Mouse (Mus musculus): ENCODE measurements around the gene Krt17. TPM values are rescaled to one million over a fixed set of nuclear protein-coding genes. Genes with fewer than 3 reads are reported as not detected.

Krt17 gene
- polyA plus RNA-seq, 1 experiment: not detected

- TF ChIP-seq USF1 (IDR thresholded peaks at IDR 0.05; ENCODE audit: low read depth): no peak
- TF ChIP-seq POLR2A (IDR thresholded peaks at IDR 0.05; ENCODE audit: insufficient read length, low read depth): no peak
- no peak for TF ChIP-seq CEBPB (IDR thresholded peaks at IDR 0.05; ENCODE audit: insufficient read depth, poor library complexity, severe bottlenecking)
- TF ChIP-seq REST (IDR thresholded peaks at IDR 0.05; ENCODE audit: insufficient read depth, insufficient read length): no peak
- no peak for TF ChIP-seq E2F4 (IDR thresholded peaks at IDR 0.05; ENCODE audit: insufficient read depth)
- no peak for TF ChIP-seq MAX (IDR thresholded peaks at IDR 0.05; ENCODE audit: low read depth)
- TF ChIP-seq TCF3 (IDR thresholded peaks at IDR 0.05; ENCODE audit: insufficient read length, low read depth): no peak
- no peak for TF ChIP-seq POLR2AphosphoS2 (IDR thresholded peaks at IDR 0.05; ENCODE audit: insufficient read length, low read depth)
- no peak for TF ChIP-seq TCF12 (IDR thresholded peaks at IDR 0.05; ENCODE audit: insufficient read depth, poor library complexity, severe bottlenecking)
- no peak for TF ChIP-seq MYOG (IDR thresholded peaks at IDR 0.05; ENCODE audit: control insufficient read depth in 1 of 3, insufficient read depth in 1 of 3, insufficient read length in 2 of 3, low read depth in 2 of 3)
- no peak for TF ChIP-seq MYOD1 (IDR thresholded peaks at IDR 0.05; ENCODE audit: control insufficient read depth in 1 of 3, insufficient read length in 2 of 3, low read depth in 2 of 3)
- no peak for TF ChIP-seq SRF (IDR thresholded peaks at IDR 0.05; ENCODE audit: control insufficient read depth, insufficient read length, low read depth)
- Histone ChIP-seq H3K4me2 (ENCODE audit: low read depth) (no peak within 1 kb of the TSS), H3K36me3 (ENCODE audit: control insufficient read depth, insufficient read depth) (no peaks in the 10 kb centered on the region), H3K27me3 (ENCODE audit: control insufficient read depth, insufficient read depth, insufficient read length) (no peaks in the 10 kb centered on the region), H3K4me3 (no peak within 1 kb of the TSS), H3K79me2 (ENCODE audit: control insufficient read depth, insufficient read depth) (no peaks in the 10 kb centered on the region), H3ac (ENCODE audit: control insufficient read depth, insufficient read length) (no peak within 1 kb of the TSS)
Measured at GRCm38 (mm10) chr11:100269821-100270332, 9.0 kb upstream of the Krt17 start, which contains the start of gene Krt42. TSS of gene Krt42 (minus strand) at chr11:100269871.

GRCm38 (mm10) chr11:100262058-100262980 lies 1.5 kb upstream of the Krt17 start:
- Histone ChIP-seq H3K4me3 (no peak overlapping the region), H3K27me3 (ENCODE audit: control insufficient read depth, insufficient read depth, insufficient read length) (peaks cover 6% of the 10 kb centered on the region), H3K36me3 (ENCODE audit: control insufficient read depth, insufficient read depth) (no peaks in the 10 kb centered on the region), H3K79me2 (ENCODE audit: control insufficient read depth, insufficient read depth) (no peaks in the 10 kb centered on the region), H3K4me2 (ENCODE audit: low read depth) (no peak overlapping the region), H3ac (ENCODE audit: control insufficient read depth, insufficient read length) (no peak overlapping the region)
- TF ChIP-seq CEBPB (IDR thresholded peaks at IDR 0.05; ENCODE audit: insufficient read depth, poor library complexity, severe bottlenecking): no peak
- TF ChIP-seq MYOD1 (IDR thresholded peaks at IDR 0.05; ENCODE audit: control insufficient read depth in 1 of 3, insufficient read length in 2 of 3, low read depth in 2 of 3): no peak
- no peak for TF ChIP-seq TCF12 (IDR thresholded peaks at IDR 0.05; ENCODE audit: insufficient read depth, poor library complexity, severe bottlenecking)
- no peak for TF ChIP-seq POLR2A (IDR thresholded peaks at IDR 0.05; ENCODE audit: insufficient read length, low read depth)
- TF ChIP-seq REST (IDR thresholded peaks at IDR 0.05; ENCODE audit: insufficient read depth, insufficient read length): no peak
- no peak for TF ChIP-seq TCF3 (IDR thresholded peaks at IDR 0.05; ENCODE audit: insufficient read length, low read depth)
- TF ChIP-seq USF1 (IDR thresholded peaks at IDR 0.05; ENCODE audit: low read depth): no peak
- TF ChIP-seq E2F4 (IDR thresholded peaks at IDR 0.05; ENCODE audit: insufficient read depth): no peak
- no peak for TF ChIP-seq POLR2AphosphoS2 (IDR thresholded peaks at IDR 0.05; ENCODE audit: insufficient read length, low read depth)
- TF ChIP-seq SRF (IDR thresholded peaks at IDR 0.05; ENCODE audit: control insufficient read depth, insufficient read length, low read depth): no peak
- TF ChIP-seq MYOG (IDR thresholded peaks at IDR 0.05; ENCODE audit: control insufficient read depth in 1 of 3, insufficient read depth in 1 of 3, insufficient read length in 2 of 3, low read depth in 2 of 3): no peak
- TF ChIP-seq MAX (IDR thresholded peaks at IDR 0.05; ENCODE audit: low read depth): no peak

- H3ac ChIP-seq (ENCODE audit: control insufficient read depth, insufficient read length): no peak overlapping the region
- H3K4me3 ChIP-seq: no peak overlapping the region
- TF ChIP-seq E2F4 (IDR thresholded peaks at IDR 0.05; ENCODE audit: insufficient read depth): no peak
- no peak for TF ChIP-seq MYOG (IDR thresholded peaks at IDR 0.05; ENCODE audit: control insufficient read depth in 1 of 3, insufficient read depth in 1 of 3, insufficient read length in 2 of 3, low read depth in 2 of 3)
- no peak for TF ChIP-seq POLR2AphosphoS2 (IDR thresholded peaks at IDR 0.05; ENCODE audit: insufficient read length, low read depth)
- TF ChIP-seq REST (IDR thresholded peaks at IDR 0.05; ENCODE audit: insufficient read depth, insufficient read length): no peak
- TF ChIP-seq SRF (IDR thresholded peaks at IDR 0.05; ENCODE audit: control insufficient read depth, insufficient read length, low read depth): no peak
- TF ChIP-seq TCF12 (IDR thresholded peaks at IDR 0.05; ENCODE audit: insufficient read depth, poor library complexity, severe bottlenecking): no peak
- no peak for TF ChIP-seq TCF3 (IDR thresholded peaks at IDR 0.05; ENCODE audit: insufficient read length, low read depth)
- TF ChIP-seq MYOD1 (IDR thresholded peaks at IDR 0.05; ENCODE audit: control insufficient read depth in 1 of 3, insufficient read length in 2 of 3, low read depth in 2 of 3): no peak
- TF ChIP-seq MAX (IDR thresholded peaks at IDR 0.05; ENCODE audit: low read depth): no peak
- no peak for TF ChIP-seq USF1 (IDR thresholded peaks at IDR 0.05; ENCODE audit: low read depth)
- no peak for TF ChIP-seq POLR2A (IDR thresholded peaks at IDR 0.05; ENCODE audit: insufficient read length, low read depth)
- TF ChIP-seq CEBPB (IDR thresholded peaks at IDR 0.05; ENCODE audit: insufficient read depth, poor library complexity, severe bottlenecking): no peak
- H3K27me3 ChIP-seq (ENCODE audit: control insufficient read depth, insufficient read depth, insufficient read length): peaks cover 6% of the 10 kb centered on the region
- no peak overlapping the region for H3K4me2 ChIP-seq (ENCODE audit: low read depth)
- no peaks in the 10 kb centered on the region for H3K36me3 ChIP-seq (ENCODE audit: control insufficient read depth, insufficient read depth)
- no peaks in the 10 kb centered on the region for H3K79me2 ChIP-seq (ENCODE audit: control insufficient read depth, insufficient read depth)
Measured at GRCm38 (mm10) chr11:100261235-100261605, 391 bp upstream of the Krt17 start.

GRCm38 (mm10) chr11:100259079-100259478 lies 1.8 kb downstream of the Krt17 start:
- H3K27me3 ChIP-seq (ENCODE audit: control insufficient read depth, insufficient read depth, insufficient read length): peaks cover 1% of the 10 kb centered on the region

More at GRCm38 (mm10) chr11:100259079-100259478, 1.8 kb downstream of the Krt17 start:
- H3K4me2 ChIP-seq (ENCODE audit: low read depth): no peak overlapping the region
- H3K4me3 ChIP-seq: no peak overlapping the region
- no peaks in the 10 kb centered on the region for H3K36me3 ChIP-seq (ENCODE audit: control insufficient read depth, insufficient read depth)
- TF ChIP-seq POLR2A (IDR thresholded peaks at IDR 0.05; ENCODE audit: insufficient read length, low read depth): no peak
- no peak for TF ChIP-seq MYOG (IDR thresholded peaks at IDR 0.05; ENCODE audit: control insufficient read depth in 1 of 3, insufficient read depth in 1 of 3, insufficient read length in 2 of 3, low read depth in 2 of 3)
- no peak for TF ChIP-seq E2F4 (IDR thresholded peaks at IDR 0.05; ENCODE audit: insufficient read depth)
- no peak for TF ChIP-seq USF1 (IDR thresholded peaks at IDR 0.05; ENCODE audit: low read depth)
- TF ChIP-seq SRF (IDR thresholded peaks at IDR 0.05; ENCODE audit: control insufficient read depth, insufficient read length, low read depth): no peak
- no peak for TF ChIP-seq POLR2AphosphoS2 (IDR thresholded peaks at IDR 0.05; ENCODE audit: insufficient read length, low read depth)
- TF ChIP-seq CEBPB (IDR thresholded peaks at IDR 0.05; ENCODE audit: insufficient read depth, poor library complexity, severe bottlenecking): no peak
- no peak for TF ChIP-seq MYOD1 (IDR thresholded peaks at IDR 0.05; ENCODE audit: control insufficient read depth in 1 of 3, insufficient read length in 2 of 3, low read depth in 2 of 3)
- TF ChIP-seq TCF3 (IDR thresholded peaks at IDR 0.05; ENCODE audit: insufficient read length, low read depth): no peak
- TF ChIP-seq REST (IDR thresholded peaks at IDR 0.05; ENCODE audit: insufficient read depth, insufficient read length): no peak
- no peak for TF ChIP-seq MAX (IDR thresholded peaks at IDR 0.05; ENCODE audit: low read depth)
- no peak for TF ChIP-seq TCF12 (IDR thresholded peaks at IDR 0.05; ENCODE audit: insufficient read depth, poor library complexity, severe bottlenecking)
- H3ac ChIP-seq (ENCODE audit: control insufficient read depth, insufficient read length): no peak overlapping the region
- H3K79me2 ChIP-seq (ENCODE audit: control insufficient read depth, insufficient read depth): no peaks in the 10 kb centered on the region

All from myocyte (in vitro differentiated cells).